Mouse (Mus musculus): Measurements from ENCODE around the gene Rnf121.

Rnf121 gene

DNA sequence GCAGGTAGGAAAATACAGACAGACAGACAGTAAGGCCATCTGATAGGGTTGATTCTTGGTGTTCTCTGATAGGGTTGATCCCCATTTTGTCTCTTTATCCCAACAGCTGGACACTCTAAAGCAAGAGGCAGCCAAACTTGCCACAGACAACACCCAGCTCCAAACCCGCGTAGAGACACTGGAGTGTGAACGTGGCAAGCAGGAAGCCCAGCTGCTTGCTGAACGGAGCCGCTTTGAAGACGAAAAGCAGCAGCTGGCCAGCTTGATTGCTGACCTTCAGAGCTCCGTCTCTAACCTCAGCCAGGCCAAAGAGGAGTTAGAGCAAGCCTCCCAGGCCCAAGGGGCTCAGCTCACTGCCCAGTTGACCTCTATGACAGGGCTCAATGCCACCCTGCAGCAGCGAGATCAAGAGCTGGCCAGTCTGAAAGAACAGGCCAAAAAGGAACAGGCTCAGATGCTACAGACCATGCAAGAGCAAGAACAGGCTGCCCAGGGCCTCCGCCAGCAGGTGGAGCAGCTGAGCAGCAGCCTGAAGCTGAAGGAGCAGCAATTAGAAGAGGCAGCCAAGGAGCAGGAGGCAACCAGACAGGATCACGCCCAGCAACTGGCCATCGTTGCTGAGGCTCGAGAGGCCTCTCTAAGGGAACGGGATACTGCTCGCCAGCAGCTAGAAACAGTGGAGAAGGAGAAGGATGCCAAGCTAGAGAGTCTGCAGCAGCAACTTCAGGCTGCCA is 66.9 kb downstream of the Rnf121 start:
- DNase-seq, result peak; percentile 97 to 98

DNA sequence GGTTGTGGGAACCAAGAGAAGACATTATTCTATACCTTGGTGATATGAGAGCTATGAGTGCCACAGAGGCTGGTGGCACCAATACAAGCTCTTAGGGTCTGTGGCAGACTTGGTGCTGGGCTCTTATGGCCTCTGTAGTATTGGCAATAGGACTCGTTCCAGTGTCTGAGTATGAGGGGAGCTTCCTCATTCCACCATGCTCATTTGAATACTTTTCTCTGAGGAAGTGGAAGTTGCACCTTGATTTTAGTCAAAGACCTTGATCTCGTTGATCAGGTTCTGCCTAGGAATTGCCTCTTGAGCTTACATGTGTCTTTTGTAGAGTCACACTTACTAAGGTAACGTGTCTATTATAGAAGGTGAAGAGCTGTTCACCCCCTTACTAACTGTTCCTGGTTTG is 71.0 kb downstream of the Rnf121 start:
- no peak for DNase-seq

DNA sequence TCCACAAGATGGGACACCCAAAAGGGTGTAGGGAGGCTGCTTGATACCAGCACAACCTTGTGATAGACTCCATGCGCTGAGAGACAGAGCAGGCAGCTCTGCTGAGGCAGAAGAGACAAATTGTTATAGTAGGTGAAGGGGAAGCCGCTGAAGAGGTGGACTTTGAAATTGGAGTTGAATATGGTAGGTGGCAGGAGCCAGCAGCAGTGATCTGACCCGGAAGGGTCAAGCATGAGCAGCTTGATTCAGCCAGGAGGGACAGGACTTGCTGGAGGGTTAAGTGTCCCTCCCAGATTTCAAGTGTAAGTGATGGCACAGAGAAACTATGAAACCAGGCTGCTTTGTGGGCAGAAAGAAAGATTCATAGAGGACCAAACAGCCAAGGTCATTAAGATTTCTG is 80.2 kb downstream of the Rnf121 start:
- DNase-seq, result no peak

DNA sequence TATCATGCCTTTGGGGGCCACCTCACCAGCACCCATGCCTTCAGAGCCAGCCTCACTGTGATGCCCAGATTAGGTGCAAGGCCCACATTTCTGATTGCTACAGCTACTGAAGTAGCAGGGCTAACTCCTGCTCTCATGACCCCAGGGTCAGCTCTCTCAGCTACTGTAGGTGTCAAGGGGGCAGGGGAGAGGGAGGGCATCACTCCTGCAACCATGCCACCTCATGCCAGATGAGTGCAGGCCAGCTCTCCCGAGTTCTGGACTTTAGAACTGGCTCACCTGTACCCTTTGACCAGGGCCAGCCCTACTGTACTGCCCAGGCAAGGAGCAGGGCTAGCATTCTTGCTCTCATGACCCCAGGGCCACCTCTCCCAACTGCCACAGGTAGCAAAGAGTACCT is 82.5 kb downstream of the Rnf121 start:
- no peak for DNase-seq

DNA sequence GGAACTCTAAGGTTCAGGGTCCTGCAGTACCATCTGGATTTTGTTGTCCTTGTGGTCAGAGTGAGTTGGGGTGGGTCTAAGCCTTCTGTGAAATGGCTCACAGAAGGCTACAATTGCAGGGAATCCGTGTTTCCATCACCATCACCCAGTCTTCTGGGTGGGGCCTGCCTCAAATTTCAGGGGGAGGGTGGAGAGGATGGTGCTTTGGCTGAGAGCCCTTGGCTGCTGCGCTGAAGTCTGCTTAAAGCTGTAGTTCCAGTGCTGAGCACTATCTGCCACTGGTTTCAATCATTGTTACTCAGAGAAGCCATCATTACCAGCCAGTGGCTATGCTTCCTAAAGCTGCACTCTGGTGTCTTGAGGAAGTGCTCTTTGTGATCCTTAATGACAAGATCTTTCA is 90.8 kb downstream of the Rnf121 start:
- peak; percentile 48 to 55 for DNase-seq

DNA sequence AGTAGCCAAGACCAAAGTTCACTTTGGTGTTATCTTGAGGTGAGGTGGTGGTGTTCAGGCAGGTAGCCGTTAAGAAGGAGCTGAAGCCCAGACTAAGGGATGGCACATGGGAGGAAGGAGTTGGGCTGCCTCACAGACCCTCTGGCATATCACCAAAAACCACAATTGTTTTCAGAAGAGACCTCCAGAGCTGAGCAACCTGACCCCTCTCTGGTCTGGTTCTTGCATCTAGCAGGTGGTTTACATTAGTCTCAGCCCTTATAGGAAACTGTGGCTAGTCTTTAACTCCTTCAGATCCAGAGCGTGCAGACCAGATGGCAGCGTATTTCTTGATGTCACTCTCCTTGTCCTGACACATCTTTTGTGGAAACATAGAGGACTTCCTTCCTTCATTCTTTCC is 91.5 kb downstream of the Rnf121 start:
- DNase-seq, result no peak

DNA sequence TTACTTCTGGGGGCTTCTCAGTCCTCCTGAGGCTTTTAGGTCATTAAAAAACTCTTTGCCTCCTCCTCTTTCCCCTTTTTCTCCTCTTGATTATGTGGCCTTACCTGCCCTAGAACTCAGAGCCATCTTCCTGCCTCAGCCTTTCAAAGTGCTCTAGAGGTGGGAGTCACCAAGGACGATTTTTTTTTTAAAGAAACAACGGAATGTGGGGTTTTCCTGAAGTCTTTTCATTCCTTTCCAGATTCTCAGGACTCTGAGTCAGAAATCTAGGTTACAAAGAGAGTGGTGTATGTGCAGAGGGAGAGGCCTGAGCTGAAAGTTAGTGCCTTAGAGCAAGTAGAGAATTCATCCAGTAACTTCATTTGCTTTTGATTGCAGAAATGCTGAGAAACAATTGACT is 93.5 kb downstream of the Rnf121 start:
- DNase-seq, result no peak

DNA sequence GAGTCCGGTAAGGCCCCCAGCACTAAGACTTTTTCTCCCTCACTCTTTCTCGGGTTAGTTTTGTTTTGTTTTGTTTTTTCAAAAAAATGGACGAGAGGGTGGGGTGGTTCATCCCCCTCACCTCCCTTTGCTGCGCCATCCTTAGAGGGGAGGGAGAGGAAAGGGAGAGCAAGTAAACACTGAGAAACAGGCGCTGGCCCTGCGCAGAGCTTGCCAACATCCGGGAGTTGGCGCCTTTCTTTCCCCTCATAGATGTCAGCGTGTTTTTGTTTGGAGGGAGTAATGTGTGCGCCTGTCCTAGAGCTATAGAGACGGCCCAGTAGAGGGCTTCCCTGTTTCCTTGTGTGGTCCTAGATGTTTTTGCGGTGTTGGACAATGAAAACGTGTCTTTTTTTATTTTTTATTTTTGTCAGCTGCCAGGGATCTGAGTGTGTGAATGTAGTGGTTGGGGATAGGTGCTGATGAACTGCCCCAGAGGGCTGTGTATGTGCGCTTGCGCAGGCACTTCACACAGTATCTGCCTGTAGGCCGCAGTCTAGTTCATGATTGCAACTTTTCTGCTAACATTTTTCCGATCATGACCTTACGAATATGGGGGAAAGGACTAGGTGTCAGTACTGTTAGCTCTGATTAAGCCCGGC is 94.3 kb downstream of the Rnf121 start:
- DNase-seq, result peak; percentile 86

DNA sequence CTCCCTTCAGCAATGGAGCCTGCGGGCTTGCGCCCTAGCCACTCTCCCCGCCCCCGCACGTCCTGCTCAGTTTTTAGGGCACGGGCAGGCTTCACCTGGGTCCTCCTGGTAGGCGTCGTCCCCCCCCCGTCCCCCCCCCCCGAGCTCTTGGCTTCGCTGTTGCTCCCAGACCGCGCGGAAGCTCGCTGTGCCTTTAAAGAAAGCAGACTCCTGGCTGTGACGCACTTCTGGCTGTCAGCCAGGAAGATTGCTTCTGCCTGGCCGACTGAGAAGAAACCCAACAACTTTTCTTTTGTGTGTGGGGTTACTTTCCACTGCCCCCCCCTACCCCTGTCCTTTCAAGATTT is 94.9 kb downstream of the Rnf121 start:
- DNase-seq, result peak; percentile 89 to 91

DNA sequence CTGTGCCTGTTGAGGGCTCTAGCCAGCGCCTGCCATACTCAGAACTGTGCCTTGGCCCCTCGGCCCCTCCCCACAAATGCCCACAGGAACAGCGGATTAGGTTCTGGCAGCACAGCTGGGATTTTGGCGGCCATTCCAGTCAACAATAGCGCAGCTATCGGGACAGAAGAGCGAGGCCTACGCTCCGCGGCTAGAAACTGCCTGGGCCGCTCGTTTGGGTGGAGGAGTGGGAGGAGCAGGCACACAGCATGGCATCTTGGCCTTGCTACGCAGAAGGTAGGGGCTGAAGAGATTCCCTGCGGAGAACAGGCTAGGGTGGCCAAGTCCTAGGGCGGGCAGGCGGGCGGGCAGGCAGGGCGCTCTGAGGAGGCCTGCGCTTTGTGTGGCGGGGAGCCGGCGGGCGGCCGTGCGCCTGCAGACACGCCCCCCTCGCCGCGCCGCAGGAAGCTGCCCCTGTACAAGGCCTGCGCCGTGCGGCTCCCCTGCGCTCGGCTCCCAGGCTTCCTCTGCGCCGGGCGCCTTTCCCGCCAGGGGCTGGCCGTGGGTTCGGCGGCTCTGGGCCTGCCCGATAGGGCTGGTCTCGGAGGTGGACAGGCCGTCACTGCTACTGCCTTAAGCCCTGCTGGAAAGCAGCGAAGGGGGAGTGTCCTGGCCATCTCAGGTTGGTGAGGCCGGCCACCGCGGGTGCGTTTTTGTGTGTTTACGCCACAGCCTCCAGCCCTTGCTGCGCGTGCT is 95.4 kb downstream of the Rnf121 start:
- DNase-seq, result peak; percentile 85 to 87
